In the genomic region with DNA sequence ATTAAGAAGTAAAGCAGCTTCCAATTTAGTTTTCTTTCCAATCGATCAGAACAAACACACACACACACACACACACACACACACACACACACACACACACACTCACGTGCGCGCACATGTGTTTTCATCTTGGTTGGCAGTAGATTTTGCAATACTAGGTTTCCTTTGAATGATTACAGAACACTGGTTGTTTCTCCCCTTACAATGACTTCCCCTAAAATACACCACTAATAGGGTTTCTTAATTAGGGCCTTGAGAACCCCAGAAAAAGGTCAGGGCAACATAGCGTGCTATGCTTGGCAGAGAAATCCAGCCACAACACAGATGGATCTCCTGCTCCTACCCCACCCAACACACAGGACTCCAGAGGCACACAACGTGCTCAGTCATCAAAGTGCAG, we compare ENCODE assay signal across 22 mouse cellular contexts. TPM values are rescaled to one million over a fixed set of nuclear protein-coding genes. Genes with fewer than 3 reads are reported as not detected.
DNase-seq lines count a peak whose midpoint lies in the region; ATAC-seq lines count a peak whose summit lies in the region.
"Had no signal": no experiment of that assay in that cellular context is flagged by ENCODE, and none has a peak within 500 bp of the region (broad histone marks: within the 10 kb centered on the region; RNA-seq: fewer than 3 reads in every experiment).

No protein-coding gene starts in this region.

- ATAC-seq in granulocyte monocyte progenitor cell, adult 5-6 weeks (replicated peaks; ENCODE audit: poor library complexity, severe bottlenecking): peak; percentile 85
- ATAC-seq in megakaryocyte progenitor cell, adult 5-6 weeks (replicated peaks; ENCODE audit: poor library complexity): peak; percentile 80
- ATAC-seq in kidney, embryonic 14.5 days (ENCODE audit: low FRiP score, low TSS enrichment): no peak
- ATAC-seq: activated CD4-positive, CD25-positive, alpha-beta regulatory T cell, adult 4 months; forebrain, embryonic 13.5 days; forebrain, embryonic 15.5 days; forebrain, postnatal 0 days; Patski had no signal

- 86% methylated on average over 6 of the region's 6 CpGs for WGBS in kidney, embryonic 14.5 days

- no peaks in the 10 kb centered on the region for H3K36me3 ChIP-seq in kidney, embryonic 14.5 days (ENCODE audit: control insufficient read depth, insufficient read depth, low read length)
- H3K36me3 ChIP-seq: embryonic facial prominence, embryonic 10.5 days; embryonic facial prominence, embryonic 12.5 days; forebrain, embryonic 15.5 days; G1E had no signal

- no peaks in the 10 kb centered on the region for H3K9me3 ChIP-seq in kidney, embryonic 14.5 days (ENCODE audit: control insufficient read depth, low read length)
- H3K9me3 ChIP-seq: embryonic facial prominence, embryonic 10.5 days; embryonic facial prominence, embryonic 12.5 days; forebrain, embryonic 13.5 days; forebrain, embryonic 15.5 days had no signal

- no peak overlapping the region for H3K27ac ChIP-seq in kidney, embryonic 14.5 days (ENCODE audit: low read depth, low read length)
- H3K27ac ChIP-seq: embryonic facial prominence, embryonic 10.5 days; embryonic facial prominence, embryonic 12.5 days; forebrain, embryonic 13.5 days; forebrain, embryonic 15.5 days had no signal

- no peak overlapping the region for H3K9ac ChIP-seq in kidney, embryonic 14.5 days (ENCODE audit: low read depth, low read length)
- H3K9ac ChIP-seq: embryonic facial prominence, embryonic 12.5 days; forebrain, embryonic 13.5 days; forebrain, embryonic 15.5 days; forebrain, postnatal 0 days had no signal

- H3K4me1 ChIP-seq in kidney, embryonic 14.5 days (ENCODE audit: control insufficient read depth, insufficient read depth, low read length): no peaks in the 10 kb centered on the region
- H3K4me1 ChIP-seq: embryonic facial prominence, embryonic 10.5 days; embryonic facial prominence, embryonic 12.5 days; forebrain, embryonic 13.5 days; forebrain, embryonic 15.5 days had no signal

- H3K4me3 ChIP-seq in kidney, embryonic 14.5 days (ENCODE audit: low read length): no peak overlapping the region
- H3K4me3 ChIP-seq: embryonic facial prominence, embryonic 10.5 days; embryonic facial prominence, embryonic 12.5 days; forebrain, embryonic 13.5 days; forebrain, embryonic 15.5 days had no signal

- no peak overlapping the region for H3K4me2 ChIP-seq in kidney, embryonic 14.5 days (replicated peaks; ENCODE audit: low read depth, low read length)
- H3K4me2 ChIP-seq: embryonic facial prominence, embryonic 12.5 days; forebrain, embryonic 13.5 days; forebrain, embryonic 15.5 days had no signal

- peak; percentile 5 for DNase-seq in 416B (ENCODE audit: low read depth)
- DNase-seq in adrenal gland, adult 18-20 months (ENCODE audit: low spot score in 2 of 2): no peak
- DNase-seq: adrenal gland, adult 2 months; adrenal gland, postnatal 10 days; adrenal gland, postnatal 25 days; cerebellum, adult 11-12 months; cerebellum, adult 2 months; cerebellum, adult 9-10 months; cerebellum, postnatal 10 days; cerebellum, postnatal 25 days; forebrain, postnatal 0 days had no signal

- H3K27me3 ChIP-seq in kidney, embryonic 14.5 days (ENCODE audit: control insufficient read depth, insufficient read depth, low read length): no peaks in the 10 kb centered on the region
- H3K27me3 ChIP-seq: CH12.LX; embryonic facial prominence, embryonic 12.5 days; forebrain, embryonic 13.5 days; forebrain, embryonic 15.5 days had no signal

RNA-seq across cellular contexts. Expression of gene Satb2, which starts 56.0 kb away (rescaled TPM):
- total RNA-seq in granulocyte monocyte progenitor cell, adult 5-6 weeks (2014; fragmentation: Nextera tagmentation): 1.0 and 1.9 TPM in 2 replicates
- 0.56 and 7.2 TPM in 2 replicates for total RNA-seq in granulocyte monocyte progenitor cell, adult 5-6 weeks (2017)
- total RNA-seq in megakaryocyte progenitor cell, adult 5-6 weeks (2015): 0.89 and 1.9 TPM in 2 replicates
- 0.62 and 0.64 TPM in 2 replicates for total RNA-seq in megakaryocyte progenitor cell, adult 5-6 weeks (2017)
- polyA plus RNA-seq in kidney, embryonic 14.5 days (2014; fragmentation: Nextera tagmentation; extraction: Ambion mirVana): 1.1 and 2.0 TPM in 2 replicates
- 1 to 10 TPM; 1.5 to 4.2 TPM for total RNA-seq in adrenal gland, adult 18-20 months (2021)
- polyA plus RNA-seq: G1E had no signal
